Mouse (Mus musculus): Measurements from ENCODE around the gene Ndc1.
"Not testable (repeated sequence)": the region's sequence is repeated elsewhere in the genome, so short reads cannot be mapped to it uniquely, and the experiment has no call there.

Gene Ndc1

DNA sequence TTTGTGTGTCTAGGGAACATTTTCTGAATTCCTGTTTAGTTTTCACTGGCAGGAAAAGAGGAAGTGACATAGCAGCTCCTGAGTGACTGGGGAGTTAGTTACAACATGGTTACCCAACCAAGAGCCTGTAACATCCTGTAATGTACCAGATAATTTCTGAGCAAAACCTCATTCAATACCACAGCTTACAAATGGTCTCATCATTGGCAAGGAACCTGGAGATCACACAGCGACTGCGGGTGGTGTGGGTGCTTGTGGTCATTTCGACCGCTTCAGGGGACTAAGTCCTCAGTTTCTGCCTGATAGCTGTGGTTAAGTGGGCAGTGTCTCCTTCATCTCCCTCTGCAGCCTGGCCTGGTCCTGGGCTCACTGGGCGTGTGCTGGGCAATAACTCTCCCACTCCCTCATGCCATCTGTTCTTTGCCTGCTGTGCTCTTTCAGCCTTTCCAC, 3.4 kb upstream of the Ndc1 start:
- no peak for DNase-seq (ENCODE audit: low spot score)

GRCm38 (mm10) chr4:107366408-107366807, 1.2 kb upstream of the Ndc1 start:
- not testable (repeated sequence) for DNase-seq (ENCODE audit: low spot score)

- no peak for DNase-seq (ENCODE audit: low spot score)
Measured at GRCm38 (mm10) chr4:107372304-107372703, 4.7 kb downstream of the Ndc1 start.

GRCm38 (mm10) chr4:107374677-107375076, 7.1 kb downstream of the Ndc1 start:
- no peak for DNase-seq (ENCODE audit: low spot score)

- DNase-seq (ENCODE audit: low spot score), result no peak
Measured at GRCm38 (mm10) chr4:107378954-107379353, 11.4 kb downstream of the Ndc1 start.

- DNase-seq (ENCODE audit: low spot score), result no peak
Measured at GRCm38 (mm10) chr4:107380871-107381270, 13.3 kb downstream of the Ndc1 start.

GRCm38 (mm10) chr4:107387038-107387437, 19.5 kb downstream of the Ndc1 start:
- no peak for DNase-seq (ENCODE audit: low spot score)

GRCm38 (mm10) chr4:107387465-107387864, 19.9 kb downstream of the Ndc1 start:
- DNase-seq (ENCODE audit: low spot score), result no peak

- no peak for DNase-seq (ENCODE audit: low spot score)
Measured at GRCm38 (mm10) chr4:107388291-107388690, 20.7 kb downstream of the Ndc1 start.

DNA sequence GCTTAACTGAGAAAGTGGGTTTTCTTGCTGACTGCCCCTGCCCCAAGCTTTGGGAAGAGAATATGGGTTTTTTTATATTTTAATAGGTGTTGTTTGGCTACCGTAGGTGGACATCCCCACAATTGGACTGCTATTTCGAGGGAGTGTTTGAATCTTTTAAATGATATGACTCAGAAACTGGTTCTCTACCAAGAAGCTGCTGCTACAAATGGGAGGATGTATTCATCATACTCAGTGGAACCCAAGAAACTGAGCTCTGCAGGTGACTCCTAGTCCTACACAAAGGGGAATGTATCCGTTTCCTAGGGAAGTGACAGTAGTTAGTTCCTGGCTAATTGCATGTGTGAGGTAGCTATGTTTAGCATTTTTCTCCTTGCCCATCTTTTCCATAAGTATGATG, 21.8 kb downstream of the Ndc1 start:
- DNase-seq (ENCODE audit: low spot score), result no peak

DNA sequence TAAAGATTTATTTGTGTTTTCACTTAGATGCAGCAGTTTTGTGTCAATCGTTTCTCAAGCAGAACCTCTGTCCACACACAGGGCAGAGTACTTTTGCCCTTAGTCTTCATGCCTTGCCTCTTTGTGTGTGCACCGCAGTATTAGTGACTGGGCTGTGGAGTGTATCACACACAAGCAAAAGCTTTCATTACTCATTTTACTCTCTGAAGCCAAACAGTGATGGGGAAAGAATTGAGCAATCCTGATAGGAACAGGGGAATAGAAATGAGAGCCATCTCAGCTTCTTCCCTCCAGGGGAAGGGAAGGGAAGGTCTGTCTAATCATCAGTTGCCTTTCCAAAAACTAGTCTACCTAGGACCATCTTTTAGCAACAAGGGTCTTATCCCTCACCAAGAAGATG, 26.2 kb downstream of the Ndc1 start:
- no peak for DNase-seq (ENCODE audit: low spot score)

DNA sequence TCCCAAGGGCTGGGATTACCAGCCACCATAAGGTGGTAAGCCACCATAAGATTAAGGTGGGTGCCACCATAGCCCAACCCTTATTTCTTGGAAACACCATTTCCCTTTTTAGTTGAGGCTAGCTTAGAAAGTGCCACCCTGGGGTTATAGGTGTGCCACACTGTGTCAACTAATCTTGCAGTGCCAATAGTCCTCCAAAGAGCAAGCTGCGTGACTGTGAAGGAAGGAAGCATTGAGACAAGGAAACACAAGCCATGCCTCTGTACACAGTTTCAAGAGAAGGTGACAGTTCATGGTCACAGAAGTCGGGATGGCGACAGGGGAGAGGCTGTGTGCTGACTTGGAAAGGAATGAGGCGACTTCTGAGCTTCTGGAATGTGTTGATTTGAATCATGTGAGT, 52.6 kb downstream of the Ndc1 start:
- DNase-seq (ENCODE audit: low spot score), result no peak

GRCm38 (mm10) chr4:107421711-107422110, 54.1 kb downstream of the Ndc1 start:
- no peak for DNase-seq (ENCODE audit: low spot score)

DNA sequence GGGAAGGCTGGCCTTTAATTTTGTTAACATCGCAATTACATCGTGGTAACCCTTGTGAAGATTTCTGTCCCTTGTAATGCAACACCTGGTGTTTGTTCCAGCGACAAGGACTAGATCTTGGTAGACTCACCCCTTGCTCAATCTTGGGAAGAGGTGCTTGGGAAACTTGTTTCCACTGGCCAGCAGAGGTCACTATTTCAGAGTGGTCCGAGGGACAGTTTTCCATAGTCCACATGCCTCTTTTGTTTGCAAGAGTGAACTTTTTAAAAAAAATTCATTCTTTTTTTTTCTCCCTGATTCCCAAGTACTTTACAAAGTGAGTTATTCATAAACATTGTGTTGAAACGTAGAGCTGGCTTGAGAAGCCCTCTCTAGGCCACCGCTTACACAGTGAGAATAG, 54.6 kb downstream of the Ndc1 start:
- peak; percentile 38 for DNase-seq (ENCODE audit: low spot score)

GRCm38 (mm10) chr4:107425616-107426015, 58.0 kb downstream of the Ndc1 start:
- DNase-seq (ENCODE audit: low spot score), result no peak

DNA sequence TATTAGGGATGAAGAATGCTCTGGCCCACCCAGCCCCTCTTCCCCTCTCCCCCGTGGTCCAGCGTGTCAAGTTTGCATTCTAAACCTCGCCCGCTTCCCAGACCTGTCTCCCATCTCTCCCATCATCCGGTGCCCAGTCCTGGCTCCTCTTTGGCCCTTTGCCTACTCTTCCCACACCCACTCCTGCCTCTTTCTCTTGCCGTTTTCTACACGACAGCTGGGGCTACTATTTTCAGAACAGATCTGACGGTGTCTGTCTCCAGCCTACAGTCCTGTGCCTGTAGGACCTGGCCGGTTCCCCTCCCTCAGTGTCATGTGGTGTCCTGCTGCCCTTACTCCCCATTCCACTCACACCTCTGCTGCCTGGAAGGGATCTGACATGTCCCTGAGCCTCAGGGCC, 59.0 kb downstream of the Ndc1 start:
- DNase-seq (ENCODE audit: low spot score), result no peak

DNA sequence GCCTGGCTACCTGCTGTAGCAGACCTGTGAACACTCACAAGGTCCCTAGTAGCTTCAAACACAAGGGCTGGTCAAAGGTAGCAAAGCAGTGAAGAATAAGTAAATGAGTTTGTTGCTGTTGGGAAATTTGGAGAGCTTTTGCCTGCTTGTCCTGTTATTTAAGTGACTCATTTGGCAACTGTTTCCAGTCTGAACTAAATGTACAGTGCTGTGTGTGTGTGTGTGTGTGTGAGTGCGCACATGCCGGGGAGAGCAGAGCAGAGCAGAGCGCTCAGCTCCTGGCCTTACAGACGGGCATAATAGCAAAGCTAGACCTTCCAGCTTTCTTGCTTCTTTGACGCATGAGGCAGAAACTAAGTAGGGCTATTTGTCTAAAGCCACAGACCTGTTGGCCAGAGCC, 65.1 kb downstream of the Ndc1 start:
- no peak for DNase-seq (ENCODE audit: low spot score)

DNA sequence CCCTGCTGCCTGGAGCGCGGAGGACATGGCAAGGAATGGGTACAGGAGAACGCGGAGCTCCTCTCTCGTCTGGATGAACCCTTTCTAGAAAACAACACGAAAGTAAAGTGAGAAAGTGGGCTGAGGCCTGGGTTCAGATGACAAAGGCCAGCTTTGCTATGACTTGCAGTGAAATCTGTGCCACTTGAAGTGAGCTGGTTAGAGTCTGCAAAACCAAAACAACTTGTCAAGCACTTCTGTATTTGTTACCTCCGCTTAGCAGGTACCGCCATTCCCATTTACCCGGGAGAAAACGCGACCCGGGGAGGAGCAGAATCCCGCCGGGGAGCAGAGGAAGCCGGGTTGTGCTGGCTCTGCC, 66.4 kb downstream of the Ndc1 start:
- DNase-seq (ENCODE audit: low spot score), result no peak

DNA sequence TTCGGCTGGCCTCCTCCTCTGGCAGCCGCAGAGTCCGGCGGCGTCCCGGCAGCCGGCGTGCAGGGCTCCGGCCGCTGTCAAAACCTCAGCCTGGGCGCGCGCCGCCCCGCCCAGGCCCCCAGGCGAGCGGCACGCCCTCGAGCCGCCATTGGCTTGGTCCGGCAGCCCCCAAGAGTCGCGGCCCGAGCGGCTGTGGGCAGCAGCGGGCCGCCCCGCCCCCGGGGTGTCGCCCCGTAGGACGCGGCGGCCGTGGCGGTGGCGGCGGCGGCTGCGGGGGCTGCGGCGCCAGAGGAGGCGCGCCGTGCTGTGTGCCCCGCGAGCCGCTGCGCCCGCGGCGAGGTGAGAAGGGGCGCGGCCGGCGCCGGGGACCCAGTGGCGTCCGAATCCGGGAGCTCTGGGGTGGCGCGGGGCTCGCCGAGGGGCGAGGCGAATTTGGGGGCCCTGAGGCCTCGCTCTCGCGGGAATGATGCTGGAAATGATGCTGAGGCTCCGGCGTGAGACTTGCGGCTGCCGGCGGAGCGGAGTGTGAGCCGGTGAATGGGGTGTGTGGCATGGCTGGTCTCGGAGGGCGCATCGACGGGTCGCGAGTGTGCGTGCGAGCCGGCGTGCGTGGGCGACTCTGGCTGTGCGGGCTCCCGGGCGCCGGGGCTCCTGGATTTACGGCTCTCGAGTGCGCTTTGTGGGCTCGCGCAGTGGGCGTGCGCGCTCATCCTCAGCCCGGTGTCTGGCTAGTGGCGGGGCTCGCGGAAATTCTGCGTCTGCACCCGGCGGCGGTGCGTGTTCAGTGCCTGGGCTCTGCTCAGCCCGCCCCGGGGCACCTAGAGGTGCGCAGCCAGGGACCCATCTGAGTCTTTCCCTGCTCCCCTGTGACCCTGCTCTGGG, 67.0 kb downstream of the Ndc1 start, which contains the start of gene Glis1:
Gene Glis1, plus strand, starts transcription at position 236 of the 882 bp plus-strand sequence.
- DNase-seq (ENCODE audit: low spot score), result peak; percentile 33

GRCm38 (mm10) chr4:107435238-107435946, 67.8 kb downstream of the Ndc1 start:
- DNase-seq (ENCODE audit: low spot score), result no peak

DNA sequence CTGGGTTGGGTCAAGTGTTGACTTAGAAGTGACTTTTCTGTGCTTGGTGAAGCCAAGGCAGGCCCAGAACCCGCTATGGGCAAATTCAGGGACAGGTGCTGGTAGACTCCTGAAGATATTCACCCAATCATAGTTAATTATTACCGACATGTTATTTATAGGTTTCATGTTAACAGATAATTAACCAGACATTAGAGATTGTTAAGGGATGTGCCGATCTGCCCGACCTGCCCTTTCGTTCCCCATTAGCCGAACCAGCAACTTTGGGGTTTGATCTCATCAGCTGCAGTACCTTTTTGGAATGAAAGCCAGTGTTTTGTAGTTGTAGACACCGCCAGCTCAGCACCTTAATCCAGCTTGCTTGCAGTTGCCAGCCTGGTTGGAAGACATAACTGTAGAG, 68.9 kb downstream of the Ndc1 start:
- no peak for DNase-seq (ENCODE audit: low spot score)

- no peak for DNase-seq (ENCODE audit: low spot score)
Measured at GRCm38 (mm10) chr4:107438741-107439140, 71.2 kb downstream of the Ndc1 start.

GRCm38 (mm10) chr4:107440306-107440705, 72.7 kb downstream of the Ndc1 start:
- no peak for DNase-seq (ENCODE audit: low spot score)
